Mouse (Mus musculus) forebrain, postnatal 0 days (tissue): Measurements from ENCODE around the gene Ncan. TPM values are rescaled to one million over a fixed set of nuclear protein-coding genes. Genes with fewer than 3 reads are reported as not detected.
A peak's percentile ranks its signal among the peaks of the same experiment; 100 is the strongest.
"Not testable (repeated sequence)": the region's sequence is repeated elsewhere in the genome, so short reads cannot be mapped to it uniquely, and the experiment has no call there.

Experiments
- ATAC-seq: fragments of 200-750 bp; cut with Nextera tagmentation; 2 replicates; pipeline ENCODE4 v1.8.0; 2017; ENCODE audit warnings: mild to moderate bottlenecking, moderate library complexity
- DNase-seq: peaks from one replicate; pipeline ENCODE4 v3.0.0-alpha.2; 2015
- H3K27ac ChIP-seq: fragments of 300-500 bp; sonication (generic); 2 replicates; pipeline ENCODE4 v1.5.1; 2014; ENCODE audit warnings: low read depth, mild to moderate bottlenecking, antibody characterized with exemption, low read length, moderate library complexity, mixed read lengths
- H3K27me3 ChIP-seq: fragments of 300-500 bp; sonication (generic); 2 replicates; pipeline ENCODE4 v1.6.1; 2014; ENCODE audit warnings: mild to moderate bottlenecking, low read length, mixed read lengths; ENCODE audit not compliant: insufficient read depth
- H3K36me3 ChIP-seq: fragments of 300-500 bp; sonication (generic); 2 replicates; pipeline ENCODE4 v1.6.1; 2014; ENCODE audit warnings: mild to moderate bottlenecking, moderate library complexity; ENCODE audit not compliant: insufficient read depth
- H3K4me1 ChIP-seq: fragments of 300-500 bp; sonication (generic); 2 replicates; pipeline ENCODE4 v1.6.1; 2014; ENCODE audit warnings: antibody characterized with exemption; ENCODE audit not compliant: insufficient read depth
- H3K4me2 ChIP-seq: fragments of 300-500 bp; sonication (generic); 2 replicates; pipeline ENCODE4 v1.6.1; 2014; ENCODE audit warnings: low read depth, mild to moderate bottlenecking, moderate library complexity
- H3K4me3 ChIP-seq: fragments of 300-500 bp; sonication (generic); 2 replicates; pipeline ENCODE4 v1.5.1; 2014; ENCODE audit warnings: low read depth, low read length, mixed read lengths
- H3K9ac ChIP-seq: fragments of 300-500 bp; sonication (generic); 2 replicates; pipeline ENCODE4 v1.6.1; 2014; ENCODE audit warnings: mild to moderate bottlenecking
- H3K9me3 ChIP-seq: fragments of 300-500 bp; sonication (generic); 2 replicates; pipeline ENCODE4 v1.6.1; 2016; ENCODE audit warnings: low read length
- CTCF ChIP-seq: sonication (generic); IDR thresholded peaks from 2 replicates; pipeline ENCODE4 v1.5.1; 2016; ENCODE audit warnings: antibody characterized with exemption, control low read depth, low read depth
- WGBS: fragments of 180-500 bp; shearing (Covaris S2); extraction: QIAGEN DNeasy Blood & Tissue Kit; methylation state at CpG from one replicate; pipeline ENCODE4 v1.1.7; 2014; 5-methylcytosine and 5-hydroxymethylcytosine counted together
- polyA plus RNA-seq: library from polyadenylated mRNA; unstranded; fragments of >200 nt; fragmentation: Nextera tagmentation; extraction: Ambion mirVana; gene quantifications from 2 replicates; pipeline ENCODE4 v1.2.1, GENCODE M21; 2015
- total RNA-seq: library from RNA; depleted of rRNA; stranded (reverse); fragments of >200 nt; gene quantifications from 2 replicates; pipeline ENCODE4 v1.2.3, GENCODE M21; 2014

Ncan gene
- total and polyA plus RNA-seq, 2 experiments from 2014 or later = 209 to 372 TPM

DNA sequence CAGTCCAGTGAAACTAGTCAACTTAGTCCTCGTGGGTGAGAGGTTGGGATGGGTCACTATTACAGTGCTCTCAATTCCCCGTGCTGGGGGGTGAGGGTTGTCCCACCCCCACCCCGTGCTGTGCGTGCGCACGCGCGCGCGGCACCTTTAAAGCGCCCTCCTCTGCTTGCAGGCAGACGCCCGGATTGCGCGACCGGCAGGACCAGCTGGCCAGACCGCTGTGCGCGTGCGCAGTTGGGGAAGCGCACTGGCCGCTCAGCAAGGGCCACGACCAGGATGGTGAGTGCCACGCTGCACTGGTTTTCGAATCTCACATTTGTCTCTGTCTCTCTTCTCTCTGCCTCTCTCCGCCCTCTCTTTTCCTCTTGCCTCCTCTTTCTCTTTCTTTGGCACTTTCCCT, 37.4 kb downstream of the Ncan start, which contains the start of gene Hapln4:
TSS of gene Hapln4 (plus strand) at position 173 of the 400 bp plus-strand sequence.
- Histone ChIP-seq H3K4me2 (peak within 1 kb of the TSS; percentile 95), H3K9ac (peak within 1 kb of the TSS; percentile 47), H3K36me3 (no peaks in the 10 kb centered on the region), H3K4me1 (peaks cover 16% of the 10 kb centered on the region; the same call in 1 of the 2 replicates), H3K4me3 (peak within 1 kb of the TSS; percentile 46), H3K27me3 (peaks cover 52% of the 10 kb centered on the region), H3K9me3 (no peaks in the 10 kb centered on the region), H3K27ac (no peak within 1 kb of the TSS)
- WGBS = 3% methylated on average over 26 of the region's 26 CpGs
- TF ChIP-seq CTCF = no peak
- DNase-seq = peak; percentile 51
- no peak for ATAC-seq

DNA sequence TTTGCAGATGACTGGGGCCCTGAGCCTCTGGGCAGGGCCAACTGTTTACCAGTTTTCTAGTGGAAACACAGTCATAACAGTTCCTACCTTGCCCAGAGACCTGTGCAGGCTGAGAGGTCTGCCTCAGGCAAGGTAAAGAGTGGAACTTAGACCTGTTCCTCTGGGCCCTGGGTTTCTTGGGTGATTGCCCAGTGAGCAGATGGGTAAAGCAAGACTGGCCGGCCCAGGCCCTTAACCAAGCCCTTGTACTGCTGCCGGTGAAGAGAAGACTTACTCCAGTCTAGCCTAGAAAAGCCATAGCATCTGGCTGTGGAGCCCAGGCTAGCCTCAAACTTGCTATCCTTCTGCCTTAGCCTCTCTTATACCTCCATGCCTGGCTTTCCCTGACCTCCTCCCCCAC, 38.7 kb downstream of the Ncan start:
- no peak overlapping the region for H3K4me2 ChIP-seq
- no peak for TF ChIP-seq CTCF
- peaks cover 3% of the 10 kb centered on the region; the same call in 1 of the 2 replicates for H3K36me3 ChIP-seq
- 87% methylated on average over 2 of the region's 2 CpGs for WGBS
- H3K9ac ChIP-seq = no peak overlapping the region
- peaks cover 44% of the 10 kb centered on the region for H3K27me3 ChIP-seq
- no peaks in the 10 kb centered on the region for H3K9me3 ChIP-seq
- H3K4me3 ChIP-seq = no peak overlapping the region
- peaks cover 12% of the 10 kb centered on the region; the same call in 1 of the 2 replicates for H3K4me1 ChIP-seq
- ATAC-seq (no peak), DNase-seq (no peak)
- H3K27ac ChIP-seq = no peak overlapping the region

DNA sequence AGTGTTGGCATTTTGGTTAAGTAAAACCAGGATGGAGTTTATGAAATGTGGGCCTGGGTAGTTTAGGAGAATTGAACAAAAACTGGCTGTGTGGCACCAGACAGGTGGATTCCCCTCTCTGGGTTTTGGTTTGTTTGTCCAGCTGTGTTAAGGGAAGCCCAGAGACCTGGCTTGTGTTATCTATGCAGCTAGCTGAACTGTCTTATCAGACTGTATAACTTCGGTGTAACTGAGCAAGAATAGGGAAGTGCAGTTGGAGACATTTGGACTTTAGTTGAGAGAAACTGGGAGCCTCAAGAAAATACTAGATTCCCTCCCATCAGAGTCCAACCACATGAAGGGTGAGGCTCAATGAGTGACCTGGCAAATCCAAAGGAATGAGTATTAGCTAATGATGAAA, 47.0 kb downstream of the Ncan start:
- H3K36me3 ChIP-seq = peaks cover 36% of the 10 kb centered on the region
- ATAC-seq (no peak), DNase-seq (no peak)
- no peaks in the 10 kb centered on the region for H3K9me3 ChIP-seq
- WGBS = 89% methylated on average over 1 of the region's 1 CpGs
- H3K4me3 ChIP-seq = no peak overlapping the region
- no peaks in the 10 kb centered on the region for H3K27me3 ChIP-seq
- no peak overlapping the region for H3K9ac ChIP-seq
- no peaks in the 10 kb centered on the region for H3K4me1 ChIP-seq
- H3K27ac ChIP-seq = no peak overlapping the region
- no peak overlapping the region for H3K4me2 ChIP-seq
- TF ChIP-seq CTCF = no peak

DNA sequence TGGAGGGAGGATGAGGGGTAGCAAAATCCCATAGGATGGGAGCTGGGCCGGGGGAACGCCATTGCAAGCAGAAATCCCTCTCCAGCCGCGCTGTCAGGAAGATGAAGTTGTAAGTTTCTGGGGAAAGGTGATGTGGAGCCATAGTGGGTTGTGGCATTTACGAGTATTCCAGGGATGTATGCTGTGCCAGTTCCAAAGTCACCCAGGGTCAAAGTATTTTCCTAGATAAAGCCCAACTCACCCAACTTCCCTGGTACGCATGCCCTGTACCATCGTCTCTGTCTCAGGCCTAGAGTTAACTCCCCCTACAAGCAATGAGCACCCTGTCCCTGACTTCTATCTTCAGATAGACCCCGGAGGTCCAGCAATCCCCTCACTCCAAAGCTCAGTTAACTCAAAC, 47.6 kb downstream of the Ncan start:
- no peak overlapping the region for H3K9ac ChIP-seq
- no peak overlapping the region for H3K27ac ChIP-seq
- no peak overlapping the region for H3K4me3 ChIP-seq
- WGBS = 68% methylated on average over 8 of the region's 8 CpGs
- peaks cover 42% of the 10 kb centered on the region for H3K36me3 ChIP-seq
- no peak for TF ChIP-seq CTCF
- H3K4me2 ChIP-seq = 0 out of 2 replicates have a peak overlapping the region, but pooled peaks have one; percentile 21
- no peaks in the 10 kb centered on the region for H3K4me1 ChIP-seq
- DNase-seq (no peak), ATAC-seq (no peak)
- no peaks in the 10 kb centered on the region for H3K9me3 ChIP-seq
- no peaks in the 10 kb centered on the region for H3K27me3 ChIP-seq

DNA sequence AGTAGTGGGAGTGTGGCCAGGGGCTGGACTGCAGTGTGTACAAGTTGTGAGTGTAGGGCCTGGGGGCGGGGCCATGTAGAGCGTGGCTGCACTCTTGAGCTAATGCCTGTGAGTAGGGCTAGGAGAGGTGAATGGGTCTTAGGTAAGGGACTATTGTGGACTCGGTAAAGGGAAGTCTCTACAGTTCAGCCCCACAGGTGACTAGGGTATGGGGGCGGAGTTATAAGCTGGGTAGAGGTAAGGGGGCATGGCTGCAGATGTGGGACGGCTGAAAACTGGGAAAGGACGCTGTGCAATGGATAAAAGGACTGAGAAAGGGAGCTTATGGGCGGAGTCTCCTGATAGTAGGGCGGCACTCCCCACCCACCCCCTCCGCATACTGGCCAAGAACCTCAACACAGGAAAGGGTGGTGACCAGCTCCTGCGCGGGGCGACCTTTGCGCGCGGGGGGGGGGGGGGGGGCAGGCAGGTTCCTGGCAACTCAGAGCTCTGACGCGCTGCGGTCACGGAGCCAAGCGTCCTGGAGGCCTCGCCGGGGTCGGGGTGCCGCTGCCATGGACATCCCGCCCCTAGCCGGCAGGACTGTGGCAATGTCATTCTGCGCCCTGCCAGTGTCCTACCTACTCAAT, 48.1 kb downstream of the Ncan start, which contains the start of gene Tm6sf2:
TSS of gene Tm6sf2 (plus strand) at position 484 of the 629 bp plus-strand sequence.
- Histone ChIP-seq H3K4me3 (no peak within 1 kb of the TSS), H3K36me3 (peaks cover 47% of the 10 kb centered on the region), H3K9me3 (no peaks in the 10 kb centered on the region), H3K4me2 (0 out of 2 replicates have a peak within 1 kb of the TSS, but pooled peaks have one; percentile 21), H3K27ac (no peak within 1 kb of the TSS), H3K27me3 (no peaks in the 10 kb centered on the region), H3K9ac (no peak within 1 kb of the TSS), H3K4me1 (no peaks in the 10 kb centered on the region)
- DNase-seq = no peak
- peak; percentile 74 for ATAC-seq
- no peak for TF ChIP-seq CTCF
- WGBS = 15% methylated on average over 21 of the region's 27 CpGs

DNA sequence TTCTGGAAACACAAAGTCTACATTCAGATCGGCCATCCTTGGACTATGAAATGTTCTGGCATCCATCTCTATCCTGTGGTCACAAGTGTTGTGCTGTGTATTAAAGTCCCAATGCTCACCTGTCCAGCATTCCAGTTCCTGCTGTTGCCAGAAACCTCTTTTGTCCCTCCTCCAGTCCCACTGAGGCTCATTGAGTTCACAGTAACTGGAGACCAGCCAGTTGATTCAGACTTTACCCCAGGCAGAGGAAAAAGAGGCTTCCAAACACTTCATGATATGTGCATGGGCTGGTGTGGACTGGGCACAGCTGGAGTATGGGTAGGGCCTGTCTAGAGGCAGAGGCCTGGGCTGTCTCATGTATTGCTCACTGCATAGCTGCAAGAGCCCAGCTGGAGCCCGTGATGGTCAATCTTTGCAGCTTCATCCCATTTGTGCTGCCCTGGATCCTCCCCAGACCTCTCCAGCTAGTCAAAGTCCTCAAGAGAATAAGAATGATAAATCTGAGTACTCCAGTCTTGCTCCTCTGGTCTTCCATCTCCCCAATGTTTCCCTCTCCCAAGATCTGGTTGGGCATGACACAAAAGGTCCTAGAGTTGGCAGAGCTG, 48.7 kb downstream of the Ncan start:
- Histone ChIP-seq H3K36me3 (peaks cover 51% of the 10 kb centered on the region), H3K9ac (no peak overlapping the region), H3K9me3 (no peaks in the 10 kb centered on the region), H3K4me1 (no peaks in the 10 kb centered on the region), H3K27me3 (no peaks in the 10 kb centered on the region), H3K4me3 (no peak overlapping the region), H3K27ac (no peak overlapping the region), H3K4me2 (no peak overlapping the region)
- WGBS = 86% methylated on average over 2 of the region's 2 CpGs
- DNase-seq = no peak
- ATAC-seq = peak; percentile 38; the same call in 1 of the 2 replicates
- no peak for TF ChIP-seq CTCF

DNA sequence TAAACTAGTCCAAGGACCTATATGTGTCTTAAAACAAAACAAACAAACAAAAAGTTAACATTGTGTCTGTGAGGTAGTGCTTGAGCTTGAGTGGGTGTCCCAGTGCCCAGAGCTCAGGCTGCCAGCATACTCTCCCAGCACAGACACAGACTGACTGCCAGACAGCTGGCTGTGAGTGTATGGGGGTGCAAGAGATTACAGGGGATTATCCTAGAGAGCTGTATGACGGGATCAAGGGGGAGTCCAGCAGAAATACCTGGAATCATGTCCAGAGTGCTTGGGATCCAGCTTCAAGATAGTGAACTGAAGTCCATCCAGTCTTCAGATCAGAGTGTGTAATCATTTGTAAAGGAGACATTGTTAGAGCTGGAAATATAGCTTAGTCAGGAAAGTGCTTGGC, 63.0 kb downstream of the Ncan start:
- DNase-seq (no peak), ATAC-seq (no peak)
- peaks cover 86% of the 10 kb centered on the region for H3K36me3 ChIP-seq
- H3K9me3 ChIP-seq = no peaks in the 10 kb centered on the region
- no peak for TF ChIP-seq CTCF
- no peaks in the 10 kb centered on the region for H3K27me3 ChIP-seq
- H3K27ac ChIP-seq = no peak overlapping the region
- 79% methylated on average over 1 of the region's 1 CpGs for WGBS
- no peak overlapping the region for H3K9ac ChIP-seq
- no peak overlapping the region for H3K4me3 ChIP-seq
- no peak overlapping the region for H3K4me2 ChIP-seq
- H3K4me1 ChIP-seq = no peaks in the 10 kb centered on the region

DNA sequence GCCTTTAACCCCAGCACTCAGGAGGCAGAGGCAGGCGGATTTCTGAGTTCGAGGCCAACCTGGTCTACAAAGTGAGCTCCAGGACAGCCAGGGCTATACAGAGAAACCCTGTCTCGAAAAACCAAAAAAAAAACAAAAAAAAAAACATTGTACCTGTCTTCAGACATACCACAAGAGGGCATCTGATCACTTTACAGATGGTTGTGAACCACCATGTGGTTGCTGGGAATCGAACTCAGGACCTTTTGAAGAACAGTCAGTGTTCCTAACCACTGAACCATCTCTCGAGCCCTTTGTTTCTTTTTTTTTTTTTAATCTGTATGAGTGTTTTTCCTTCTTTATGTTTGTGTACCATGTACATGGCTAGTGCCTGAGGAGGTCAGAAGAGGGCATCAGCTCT, 70.2 kb downstream of the Ncan start:
- H3K4me3 ChIP-seq, H3K27me3 ChIP-seq, H3K4me1 ChIP-seq, DNase-seq, H3K9ac ChIP-seq, H3K27ac ChIP-seq, ATAC-seq, H3K9me3 ChIP-seq, H3K4me2 ChIP-seq: not testable (repeated sequence)
- peaks cover 70% of the 10 kb centered on the region for H3K36me3 ChIP-seq
- 88% methylated on average over 5 of the region's 5 CpGs for WGBS
